Mouse (Mus musculus) T-cell, adult 2 months (primary cell): ENCODE data around the gene Ccn2.
A peak's percentile ranks its signal among the peaks of the same experiment; 100 is the strongest.

Experiments
- DNase-seq: peaks from one replicate; pipeline ENCODE4 v3.0.0; 2022; ENCODE audit warnings: low spot score

Ccn2 gene

GRCm38 (mm10) chr10:24641416-24642140, 46.3 kb downstream of the Ccn2 start:
- DNase-seq = peak; percentile 21

GRCm38 (mm10) chr10:24642796-24643580, 47.7 kb downstream of the Ccn2 start:
- no peak for DNase-seq

- no peak for DNase-seq
Measured at GRCm38 (mm10) chr10:24645169-24645568, 49.9 kb downstream of the Ccn2 start.
